ENCODE assay signal across 9 mouse cellular contexts in genomic region chr6:92869089-92869581, GRCm38 (mm10). TPM values are rescaled to one million over a fixed set of nuclear protein-coding genes. Genes with fewer than 3 reads are reported as not detected.
DNase-seq lines count a peak whose midpoint lies in the region; ATAC-seq and TF ChIP-seq lines count a peak whose summit lies in the region.
"Had no signal": no experiment of that assay in that cellular context is flagged by ENCODE, and none has a peak within 500 bp of the region (broad histone marks: within the 10 kb centered on the region; RNA-seq: fewer than 3 reads in every experiment).

Gm15737 (plus strand) TSS chr6:92869357.

- TF ChIP-seq POLR2A in heart, adult 2 months (IDR thresholded peaks at IDR 0.05; ENCODE audit: insufficient read depth, low read depth, low read length) = 0 out of 2 replicates have a peak, but pooled peaks have one; percentile 1
- TF ChIP-seq POLR2A in myocyte (IDR thresholded peaks at IDR 0.05; ENCODE audit: insufficient read length, low read depth) = no peak

- H3ac ChIP-seq in myocyte (ENCODE audit: control insufficient read depth, insufficient read length) = no peak within 1 kb of the TSS

- H3K27me3 ChIP-seq in E14TG2a.4 (ENCODE audit: insufficient read depth, low read length) = no peaks in the 10 kb centered on the region
- H3K27me3 ChIP-seq in heart, adult 2 months (ENCODE audit: control insufficient read depth, insufficient read depth, low read length) = no peaks in the 10 kb centered on the region
- no peaks in the 10 kb centered on the region for H3K27me3 ChIP-seq in kidney, postnatal 0 days (ENCODE audit: insufficient read depth, low read length)
- no peaks in the 10 kb centered on the region for H3K27me3 ChIP-seq in myocyte (ENCODE audit: control insufficient read depth, insufficient read depth, insufficient read length)
- H3K27me3 ChIP-seq: megakaryocyte, embryonic 14.5 days had no signal

- H3K4me2 ChIP-seq in kidney, postnatal 0 days (ENCODE audit: low read length) = no peak within 1 kb of the TSS
- peak within 1 kb of the TSS; percentile 8 for H3K4me2 ChIP-seq in myocyte (ENCODE audit: low read depth)

- no peak for TF ChIP-seq CTCF in E14TG2a.4 (conservative IDR thresholded peaks at IDR 0.05; ENCODE audit: low read length)
- TF ChIP-seq CTCF in heart, adult 2 months (IDR thresholded peaks at IDR 0.05) = no peak
- no peak for TF ChIP-seq CTCF in kidney, postnatal 0 days (IDR thresholded peaks at IDR 0.05; ENCODE audit: low read depth)

- H3K79me2 ChIP-seq in heart, adult 2 months (replicated peaks; ENCODE audit: control insufficient read depth, insufficient read depth, low read length) = no peaks in the 10 kb centered on the region; the same call in 1 of the 2 replicates
- no peaks in the 10 kb centered on the region for H3K79me2 ChIP-seq in myocyte (ENCODE audit: control insufficient read depth, insufficient read depth)

- H3K36me3 ChIP-seq in E14TG2a.4 (ENCODE audit: insufficient read depth, low read length) (peaks cover 15% of the 10 kb centered on the region), myocyte (ENCODE audit: control insufficient read depth, insufficient read depth) (no peaks in the 10 kb centered on the region)
- H3K36me3 ChIP-seq in heart, adult 2 months (ENCODE audit: control insufficient read depth, insufficient read depth, low read length) = peaks cover 19% of the 10 kb centered on the region
- peaks cover 29% of the 10 kb centered on the region for H3K36me3 ChIP-seq in kidney, postnatal 0 days (ENCODE audit: insufficient read depth, low read length)

- peak within 1 kb of the TSS; percentile 91 for H3K27ac ChIP-seq in heart, adult 2 months
- H3K27ac ChIP-seq in kidney, postnatal 0 days = peak within 1 kb of the TSS; percentile 80

- H3K9ac ChIP-seq in heart, adult 2 months (ENCODE audit: low read depth, low read length) = peak within 1 kb of the TSS; percentile 59
- H3K9ac ChIP-seq in kidney, postnatal 0 days (ENCODE audit: low read depth, low read length) = 0 out of 2 replicates have a peak within 1 kb of the TSS, but pooled peaks have one; percentile 0

- H3K9me3 ChIP-seq in E14TG2a.4 (ENCODE audit: low read length) = no peaks in the 10 kb centered on the region
- H3K9me3 ChIP-seq in kidney, postnatal 0 days (replicated peaks; ENCODE audit: low read length) = no peaks in the 10 kb centered on the region

- WGBS in heart, adult 2 months = 34% methylated on average over 4 of the region's 4 CpGs
- 47% methylated on average over 4 of the region's 4 CpGs for WGBS in kidney, postnatal 0 days

- H3K4me1 ChIP-seq in E14TG2a.4 (replicated peaks; ENCODE audit: low read depth, low read length) = peaks cover 11% of the 10 kb centered on the region
- H3K4me1 ChIP-seq in heart, adult 2 months (ENCODE audit: control insufficient read depth, insufficient read depth, low read length) = peaks cover 9% of the 10 kb centered on the region
- H3K4me1 ChIP-seq in kidney, postnatal 0 days (replicated peaks; ENCODE audit: insufficient read depth, low read length) = peaks cover 12% of the 10 kb centered on the region; the same call in 1 of the 2 replicates
- H3K4me1 ChIP-seq: megakaryocyte, embryonic 14.5 days had no signal

- no peak for ATAC-seq in kidney, postnatal 0 days (replicated peaks; ENCODE audit: low FRiP score, low read depth)
- no peak for ATAC-seq in inflammation-experienced regulatory T-cells, adult 6 months

- peak within 1 kb of the TSS; percentile 63 for H3K4me3 ChIP-seq in E14TG2a.4 (replicated peaks; ENCODE audit: low read length)
- H3K4me3 ChIP-seq in heart, adult 2 months = peak within 1 kb of the TSS; percentile 30
- H3K4me3 ChIP-seq in kidney, postnatal 0 days (replicated peaks; ENCODE audit: low read depth, low read length) = no peak within 1 kb of the TSS
- no peak within 1 kb of the TSS for H3K4me3 ChIP-seq in myocyte
- H3K4me3 ChIP-seq: megakaryocyte, embryonic 14.5 days had no signal

- 0 out of 2 replicates have a peak, but pooled peaks have one; percentile 50 for TF ChIP-seq EP300 in heart, adult 2 months (IDR thresholded peaks at IDR 0.05; ENCODE audit: insufficient read depth, low read depth, low read length)

- intact Hi-C loops in heart, adult 2 months (cut with DNase I) = loop anchor here (1.0 to 5.0 kb wide), 2 partner anchors 19 to 82 kb away; no protein-coding TSS in a partner anchor

- DNase-seq in adrenal gland, adult (ENCODE audit: inconsistent age in 2 of 2, low spot score in 1 of 2) = peak; percentile 33 to 70
- no peak for DNase-seq in adrenal gland, postnatal 25 days
- peak; percentile 54 to 78 for DNase-seq in heart, adult 2 months
- DNase-seq in kidney, postnatal 0 days (ENCODE audit: low spot score) = peak; percentile 84
- no peak for DNase-seq in ovary, adult 18-20 months (ENCODE audit: low spot score)

TF ChIP-seq in myocyte, 11 proteins besides CTCF, POLR2A, EP300 and RAD21:
- TF ChIP-seq MYOD1 (IDR thresholded peaks at IDR 0.05; ENCODE audit: control insufficient read depth in 1 of 3, insufficient read length in 2 of 3, low read depth in 2 of 3) = peak in 1 of 3 experiments; percentile 26
- no peak for TF ChIP-seq MYOG (IDR thresholded peaks at IDR 0.05; ENCODE audit: control insufficient read depth in 1 of 3, insufficient read depth in 1 of 3, insufficient read length in 2 of 3, low read depth in 2 of 3)

RNA-seq across cellular contexts. Expression of gene Gm15737, which starts in this region (rescaled TPM):
- not detected in 2 replicates for total RNA-seq in adrenal gland, postnatal 25 days (2021)
- under 1 TPM; 0.36 to 0.52 TPM for total RNA-seq in heart, adult 2 months (2021)
- polyA plus RNA-seq in heart, adult 2 months (2012; rRNA removed) = 0.12 and 0.56 TPM in 2 replicates
- polyA plus RNA-seq in kidney, postnatal 0 days (2015; fragmentation: Nextera tagmentation; extraction: Ambion mirVana) = 0.03 TPM in 1 of 2 replicates, not detected in the other
- polyA plus RNA-seq in myocyte (2012; fragmentation: generic; extraction: Trizol) = not detected
- not detected for polyA plus RNA-seq in inflammation-experienced regulatory T-cells, adult 6 months (2017; shearing (Covaris generic))

Comparison
In these comparisons a context has a peak if more than half of its experiments do, and no peak if none do; other contexts are left out.
1. DNase-seq: peak in adrenal gland, adult (2 of 2); none in adrenal gland, postnatal 25 days (single experiment) and ovary, adult 18-20 months (single experiment).
2. Peak in DNase-seq, H3K4me3 ChIP-seq, H3K27ac ChIP-seq and H3K9ac ChIP-seq in heart, adult 2 months; RNA of the gene not detected or under 1 TPM.
3. Peak in DNase-seq, H3K27ac ChIP-seq and H3K9ac ChIP-seq in kidney, postnatal 0 days; RNA of the gene not detected or under 1 TPM.